Mouse (Mus musculus) left cerebral cortex, postnatal 4 days (tissue): Measurements from ENCODE around the gene Dscaml1. TPM values are rescaled to one million over a fixed set of nuclear protein-coding genes. Genes with fewer than 3 reads are reported as not detected.

ENCODE experiments used
- DNase-seq: peaks from one replicate; pipeline ENCODE4 v3.0.0-alpha.2; 2022
- intact Hi-C: fragments of 180-260 bp; cut with DNase I; formaldehyde crosslinking; loops from one replicate; pipeline ENCODE4 v1.15.1; 2025
- total RNA-seq, 2 experiments: library from RNA; stranded (reverse); gene quantifications; 2 replicates each; pipeline ENCODE4 v1.2.3; 2021

The Dscaml1 gene
- total RNA-seq, 2 experiments from 2014 or later: 46.6 to 49.1 TPM

DNA sequence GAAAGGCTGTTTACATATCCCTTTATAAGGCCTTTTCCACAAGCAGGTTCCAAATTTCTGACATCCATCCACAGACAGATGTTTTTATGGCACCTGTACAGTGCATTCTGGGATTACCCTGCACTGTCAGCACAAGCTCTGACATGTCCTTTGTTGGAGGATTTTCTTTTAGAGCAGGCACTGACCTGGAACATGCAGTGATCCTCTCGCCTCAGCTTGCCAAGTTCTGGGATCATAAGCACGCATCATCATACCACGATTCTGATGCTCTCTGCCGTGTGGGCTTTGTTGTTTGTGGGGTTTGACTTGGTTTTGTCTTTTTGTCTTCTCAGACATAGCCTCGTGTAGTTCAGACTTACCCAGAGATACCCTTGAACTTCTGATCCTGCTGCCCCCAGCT is 236.0 kb downstream of the Dscaml1 start:
- no peak for DNase-seq
- intact Hi-C loops: no loop called here

DNA sequence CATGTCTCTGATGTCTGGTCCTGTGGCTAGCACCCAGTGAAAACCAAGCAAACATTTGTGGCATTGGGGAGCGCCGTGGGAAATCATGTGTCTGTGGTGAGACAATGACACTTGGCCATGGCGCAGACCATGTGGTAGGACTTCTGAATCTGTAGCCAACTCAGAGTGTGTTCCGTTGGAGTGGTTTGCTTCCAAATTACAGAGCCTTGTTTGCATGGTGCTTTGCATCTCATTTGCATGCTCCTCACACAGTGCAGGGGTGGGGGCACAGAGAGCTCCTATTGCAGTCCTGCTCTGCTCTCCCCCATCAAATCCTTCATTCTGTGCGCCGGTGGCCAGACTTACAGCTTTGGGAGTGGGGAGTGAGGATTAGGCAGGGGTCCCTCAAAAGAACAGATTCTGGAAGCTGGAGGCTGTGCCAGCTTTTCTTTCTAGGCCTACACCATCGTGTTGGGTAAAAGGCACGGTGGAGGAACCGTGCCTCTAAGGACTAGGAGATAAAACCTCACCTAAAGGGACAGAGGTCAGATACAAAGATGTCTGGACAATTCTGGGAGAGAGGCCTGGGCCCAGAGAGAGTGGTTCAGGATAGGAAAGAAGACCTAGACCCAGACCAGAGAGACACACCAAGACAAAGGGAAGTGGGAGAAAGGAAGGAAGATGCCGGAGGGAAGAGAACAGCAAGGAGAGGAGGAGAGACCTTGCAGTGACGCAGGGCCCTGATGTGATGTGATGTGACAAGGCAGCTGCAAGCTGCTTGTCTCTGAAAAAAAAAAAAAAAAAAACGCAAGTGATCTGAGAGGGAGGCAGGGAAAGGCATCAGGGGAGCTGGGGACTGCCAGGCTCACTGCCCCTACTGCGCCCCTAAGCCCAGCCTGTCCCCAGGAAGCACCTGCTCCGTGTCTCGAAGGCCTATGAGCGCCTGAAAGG is 237.2 kb downstream of the Dscaml1 start:
- intact Hi-C loops: no loop called here
- DNase-seq: peak; percentile 89

DNA sequence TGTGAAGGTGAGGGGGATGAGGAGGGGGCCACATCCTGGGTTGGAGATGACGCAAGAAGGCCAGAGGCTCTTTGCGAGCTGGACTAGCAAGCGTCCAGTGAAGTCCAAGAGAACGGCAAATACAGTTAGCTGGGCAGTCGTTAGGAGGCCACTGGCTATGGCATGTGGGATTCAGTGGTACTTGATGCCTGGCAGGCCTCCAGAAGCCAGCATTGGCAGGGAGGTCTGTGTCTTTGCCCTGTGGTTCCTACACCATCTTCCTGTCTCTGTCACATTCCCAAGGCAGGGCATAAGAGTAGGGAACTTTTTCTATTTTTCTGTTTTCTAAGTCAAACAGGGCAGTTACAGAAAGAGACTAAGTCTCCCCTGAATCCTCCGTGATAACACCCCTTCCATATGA is 237.9 kb downstream of the Dscaml1 start:
- DNase-seq: peak; percentile 82
- intact Hi-C loops: no loop called here

DNA sequence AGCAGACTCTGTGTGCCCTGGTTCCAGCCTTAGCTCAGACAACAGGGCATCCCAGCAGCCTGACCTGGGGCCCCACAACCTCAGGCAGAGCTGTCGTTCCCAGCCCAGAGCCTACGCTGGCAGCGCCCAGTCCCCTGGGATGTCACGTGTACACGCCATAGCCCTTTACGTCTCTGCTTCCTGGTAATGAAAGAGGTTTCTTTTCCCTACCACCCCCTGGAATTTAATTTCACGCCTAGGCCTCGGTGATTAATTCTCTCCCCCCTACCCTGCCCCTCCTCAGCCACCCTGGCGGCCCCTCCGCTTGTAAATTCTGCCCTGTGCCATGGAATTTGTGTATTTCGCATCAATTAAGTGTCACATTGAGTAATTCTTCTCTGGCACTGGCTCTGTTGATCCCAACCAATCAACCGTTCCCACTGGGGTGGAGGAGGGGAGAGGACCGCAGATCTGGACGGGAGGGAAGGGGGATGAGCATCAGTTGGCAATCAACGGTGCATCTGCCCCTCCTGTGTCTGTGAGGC is 238.5 kb downstream of the Dscaml1 start:
- peak; percentile 89 for DNase-seq
- intact Hi-C loops: no loop called here

DNA sequence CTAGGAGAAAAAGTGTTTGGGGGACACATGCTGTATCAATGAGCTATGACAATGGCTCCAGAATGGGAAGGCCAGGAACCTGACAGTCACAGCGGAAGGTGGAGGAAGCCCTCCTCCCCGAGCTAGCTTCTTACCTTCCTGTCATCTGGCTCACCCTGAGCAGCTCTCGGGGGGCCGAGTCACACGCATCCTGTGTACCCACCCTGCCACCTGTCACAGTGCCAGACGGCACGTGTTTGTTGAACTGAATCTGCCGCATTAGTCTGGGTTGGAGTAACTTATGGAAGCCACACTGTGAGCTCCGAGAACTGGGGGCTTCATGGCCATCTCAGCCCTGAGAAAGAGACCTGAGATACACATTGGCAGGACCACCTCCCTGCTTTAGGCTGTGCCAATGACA is 249.5 kb downstream of the Dscaml1 start:
- DNase-seq: peak; percentile 49
- intact Hi-C loops: no loop called here

DNA sequence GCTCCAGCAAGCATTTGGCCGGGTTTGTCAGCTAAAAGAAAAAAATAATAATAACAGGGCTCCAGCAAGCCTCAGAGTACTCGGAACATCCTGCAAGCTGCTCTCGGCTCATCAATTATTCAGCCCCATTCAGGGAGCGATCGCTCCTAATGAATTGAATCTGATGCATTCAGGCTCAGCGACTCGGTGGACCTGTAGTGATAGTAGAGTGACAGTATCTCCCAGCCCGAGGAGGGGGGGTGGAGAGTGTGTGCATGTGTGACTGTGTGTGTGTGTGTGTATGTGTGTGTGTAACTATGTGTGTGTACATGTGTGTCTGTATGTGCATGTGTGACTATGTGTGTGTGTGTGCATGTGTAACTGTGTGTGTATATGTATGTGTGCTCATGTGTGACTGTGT is 250.2 kb downstream of the Dscaml1 start:
- DNase-seq: no peak
- intact Hi-C loops: no loop called here

DNA sequence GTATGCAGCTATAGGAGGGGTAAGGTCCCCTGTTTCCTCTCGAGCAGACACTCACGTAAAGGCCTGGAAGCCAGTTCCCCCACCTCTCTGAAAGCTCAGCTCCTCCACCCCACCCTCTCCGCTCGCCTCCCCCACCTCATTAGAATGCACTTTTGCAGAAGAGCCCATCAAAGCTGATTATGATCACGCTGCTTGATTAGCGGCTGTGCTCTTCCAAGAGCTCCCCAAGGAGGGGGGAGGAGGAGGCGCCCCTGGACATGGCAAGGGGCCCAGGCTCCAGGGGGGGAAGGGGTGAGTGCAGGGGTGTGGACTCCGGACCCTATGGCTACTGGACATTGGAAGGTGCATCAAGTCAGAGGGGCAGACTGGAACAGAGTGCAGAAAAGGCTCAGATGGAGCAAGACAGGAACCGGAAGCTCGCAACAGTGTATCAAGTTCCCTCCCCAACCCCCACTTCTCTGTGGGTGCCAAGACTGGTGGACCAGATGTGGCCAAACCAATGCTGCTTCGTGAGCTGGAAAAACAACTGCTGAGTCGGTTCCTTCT is 250.9 kb downstream of the Dscaml1 start:
- intact Hi-C loops: no loop called here
- peak; percentile 75 for DNase-seq

DNA sequence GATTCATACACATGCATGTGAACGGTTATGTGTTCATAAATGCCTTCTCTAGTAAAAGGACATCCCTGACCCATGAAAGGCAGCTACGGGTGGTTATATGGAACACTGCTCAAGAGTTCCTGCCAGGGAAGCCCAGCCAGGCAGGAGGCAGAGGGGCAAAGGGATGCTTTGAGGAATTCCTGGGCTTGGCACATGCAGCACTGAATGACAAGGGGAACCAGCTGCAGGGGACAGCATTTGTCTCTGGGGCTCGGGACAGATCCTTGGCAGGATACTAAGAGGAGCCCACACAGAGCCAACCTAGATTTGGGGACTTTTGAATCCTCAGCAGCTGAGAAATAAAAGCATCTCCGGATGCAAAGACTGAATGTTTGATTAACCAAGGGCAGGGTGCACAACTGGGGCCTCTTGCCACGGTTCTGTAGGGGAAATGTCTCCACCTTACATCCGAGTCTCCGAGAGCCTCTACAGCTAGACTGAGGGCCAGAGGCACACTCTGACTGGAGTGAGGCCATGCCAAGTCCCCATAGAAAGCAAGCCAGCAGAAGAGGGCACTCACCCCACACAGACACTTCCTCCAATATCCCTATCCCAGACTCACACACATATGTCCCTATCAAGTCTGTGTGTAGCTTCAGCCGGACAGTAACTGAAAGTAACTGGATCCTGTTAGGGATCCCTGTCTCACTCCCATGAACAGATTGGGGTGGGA is 251.7 kb downstream of the Dscaml1 start:
- intact Hi-C loops: no loop called here
- peak; percentile 79 for DNase-seq

DNA sequence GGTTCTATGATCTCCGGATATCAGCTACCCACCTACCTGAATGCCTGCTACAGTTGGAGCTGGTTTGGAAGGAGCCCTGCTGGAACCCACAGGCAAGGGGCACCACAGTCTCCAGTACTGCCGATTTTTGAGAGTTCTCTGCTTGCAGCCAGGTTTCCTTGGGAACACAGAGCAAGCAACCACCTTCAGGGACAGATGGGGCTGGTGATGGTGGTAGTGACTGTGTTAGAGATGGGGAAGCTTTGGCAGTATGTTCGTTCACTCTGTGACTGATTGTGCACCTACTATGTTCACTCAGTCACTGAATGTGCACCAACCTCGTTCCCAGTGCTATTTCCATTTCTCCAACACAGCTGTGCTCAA is 252.2 kb downstream of the Dscaml1 start:
- no peak for DNase-seq

DNA sequence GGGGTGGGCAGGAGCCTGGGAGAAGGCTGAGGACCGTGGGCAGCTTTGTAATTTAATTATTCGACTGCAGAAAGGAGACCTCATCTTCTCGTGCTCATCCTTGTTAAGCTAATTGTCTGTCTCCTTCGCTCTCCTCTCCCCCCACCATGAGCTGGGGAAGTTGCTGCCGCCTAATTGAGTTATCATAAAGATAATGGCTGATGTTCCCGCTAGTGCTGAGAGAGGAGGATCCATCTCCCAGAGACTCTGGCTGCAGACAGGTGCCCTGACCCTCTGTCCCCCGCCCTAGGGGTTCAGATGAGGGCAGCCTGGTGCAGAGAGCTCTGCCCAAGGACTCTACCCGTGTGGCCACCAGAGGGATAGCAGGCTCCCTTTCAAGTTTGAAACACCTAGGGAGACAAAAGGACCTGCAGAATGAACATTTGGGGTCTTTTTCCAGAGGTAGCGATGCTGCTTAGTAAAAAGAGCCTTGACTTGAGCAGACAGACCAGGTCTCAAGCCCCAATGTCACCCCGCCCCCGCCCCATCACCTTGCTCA is 256.1 kb downstream of the Dscaml1 start:
- DNase-seq: no peak
- intact Hi-C loops: no loop called here

More for the DNA sequence above, 252.2 kb downstream of the Dscaml1 start:
- intact Hi-C loops: no loop called here

DNA sequence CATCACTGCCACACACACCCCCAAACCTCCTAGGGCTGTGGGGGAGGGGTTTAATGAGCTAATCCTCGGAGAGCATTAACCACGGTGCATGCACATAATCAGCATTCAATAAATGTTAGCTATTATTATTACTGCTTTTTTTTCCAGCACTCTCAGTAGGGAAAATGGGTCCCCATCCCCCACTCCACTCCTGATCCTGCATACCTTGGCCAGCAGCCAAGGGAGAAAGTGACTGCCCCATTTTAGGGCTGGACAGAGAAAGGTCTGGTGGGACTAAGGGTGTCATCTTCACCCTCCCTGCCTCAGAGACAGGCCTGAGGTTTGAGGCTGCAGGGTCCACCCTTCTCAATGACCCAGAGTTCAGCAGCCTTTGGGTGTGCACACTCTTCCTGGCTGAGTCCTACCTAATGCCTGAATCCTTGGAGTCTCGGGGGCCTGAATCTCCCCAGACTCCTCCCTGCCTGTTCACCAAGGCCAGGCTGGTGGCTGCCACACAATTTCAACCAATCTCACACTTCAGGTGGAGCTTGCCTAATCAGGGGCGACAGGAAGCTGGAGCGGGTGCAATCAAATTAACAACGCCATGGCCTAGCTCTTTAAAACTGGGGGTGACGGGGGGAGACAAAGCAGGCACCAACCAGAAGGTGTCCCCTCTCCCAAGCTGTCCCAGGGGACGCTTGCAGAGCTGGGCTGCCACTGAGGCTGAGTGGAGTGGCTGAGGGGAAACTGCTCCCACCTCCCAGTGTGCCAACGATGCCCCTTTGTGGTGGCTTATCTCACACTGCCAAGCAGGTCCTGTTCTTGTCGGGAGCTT is 267.2 kb downstream of the Dscaml1 start:
- intact Hi-C loops: loop anchor here (10.0 kb wide), 1 partner anchor 259 kb away; no protein-coding TSS in a partner anchor

DNA sequence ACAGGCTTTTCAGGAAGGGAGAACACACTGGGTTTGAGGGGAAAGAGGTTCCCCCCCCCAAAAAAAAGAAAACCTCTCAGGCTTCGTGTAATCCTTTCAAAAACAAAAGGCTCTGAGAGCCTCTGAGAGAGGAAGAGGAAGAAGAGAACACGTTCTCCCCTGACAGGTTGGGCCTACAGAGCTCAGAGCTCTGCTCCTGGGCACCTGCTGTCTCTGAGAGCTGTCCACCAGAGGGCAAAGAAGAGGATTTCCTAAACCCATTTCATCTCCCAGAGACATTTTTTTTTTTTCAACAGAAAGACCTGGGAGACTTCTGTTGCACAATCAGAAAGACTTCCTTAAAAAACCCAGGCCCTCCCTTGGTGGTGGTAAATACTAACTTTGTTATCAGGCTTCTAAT is 267.8 kb downstream of the Dscaml1 start:
- no peak for DNase-seq
- intact Hi-C loops: loop anchor here (10.0 kb wide), 1 partner anchor 259 kb away; no protein-coding TSS in a partner anchor

More for the DNA sequence above, 267.2 kb downstream of the Dscaml1 start:
- DNase-seq: peak; percentile 76

DNA sequence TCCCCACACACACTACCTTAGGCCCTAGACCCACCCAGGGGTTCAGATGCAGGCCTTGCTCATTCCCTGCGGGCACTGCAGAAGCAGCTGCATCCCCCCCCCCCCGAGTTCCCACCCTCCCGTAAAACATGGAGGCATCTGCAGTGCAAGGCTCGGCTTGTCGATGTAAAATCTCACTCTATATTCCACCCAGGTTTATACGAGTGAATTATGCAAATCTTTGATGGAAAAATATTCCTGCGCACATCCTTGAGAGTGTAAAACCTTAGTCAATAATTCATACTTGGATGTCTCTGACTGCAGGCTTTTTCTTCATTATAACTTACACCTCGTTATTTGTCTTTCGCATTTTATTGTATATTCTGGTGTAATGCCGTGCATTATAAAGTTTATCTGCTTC is 272.7 kb downstream of the Dscaml1 start:
- no peak for DNase-seq
- intact Hi-C loops: loop anchor here (10.0 kb wide), 1 partner anchor 264 kb away; no protein-coding TSS in a partner anchor

DNA sequence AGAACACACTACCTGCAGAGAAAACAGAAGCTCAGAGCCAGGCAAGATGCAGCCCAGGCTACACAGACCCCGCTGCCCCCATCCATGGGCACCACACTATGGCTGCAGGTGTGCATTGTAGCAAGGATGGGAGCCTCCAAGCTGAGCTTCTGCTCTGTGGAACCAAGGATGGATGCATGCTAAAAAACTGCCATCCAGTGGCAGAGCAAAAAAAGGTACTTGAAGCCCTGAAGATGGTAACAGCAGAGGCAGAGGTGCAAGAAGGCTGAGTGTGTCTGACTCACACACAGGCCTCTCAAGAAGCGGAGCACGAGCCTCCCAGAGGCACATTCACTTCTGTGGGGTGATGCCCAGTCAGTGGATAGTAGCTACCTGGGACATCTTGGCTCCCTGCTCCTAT is 276.8 kb downstream of the Dscaml1 start:
- intact Hi-C loops: no loop called here
- no peak for DNase-seq

DNA sequence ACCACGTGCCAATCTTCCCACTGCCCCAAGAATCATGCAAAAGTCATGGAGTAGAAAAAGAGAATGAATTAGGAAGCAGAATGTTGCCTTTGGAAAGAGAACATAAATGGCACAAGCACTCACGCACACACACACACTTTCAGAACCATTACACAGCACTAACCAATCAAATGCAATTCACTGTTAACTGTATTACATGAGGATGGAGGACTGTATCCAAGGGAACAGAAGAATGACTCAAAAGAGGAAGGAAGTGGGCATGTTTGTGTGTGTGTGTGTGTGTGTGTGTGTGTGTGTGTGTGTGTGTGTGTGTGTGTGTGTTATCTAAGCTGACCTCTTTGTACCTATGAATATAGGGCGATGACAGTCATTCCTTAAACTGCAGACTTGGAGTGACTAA is 278.0 kb downstream of the Dscaml1 start:
- intact Hi-C loops: no loop called here
- DNase-seq: no peak

DNA sequence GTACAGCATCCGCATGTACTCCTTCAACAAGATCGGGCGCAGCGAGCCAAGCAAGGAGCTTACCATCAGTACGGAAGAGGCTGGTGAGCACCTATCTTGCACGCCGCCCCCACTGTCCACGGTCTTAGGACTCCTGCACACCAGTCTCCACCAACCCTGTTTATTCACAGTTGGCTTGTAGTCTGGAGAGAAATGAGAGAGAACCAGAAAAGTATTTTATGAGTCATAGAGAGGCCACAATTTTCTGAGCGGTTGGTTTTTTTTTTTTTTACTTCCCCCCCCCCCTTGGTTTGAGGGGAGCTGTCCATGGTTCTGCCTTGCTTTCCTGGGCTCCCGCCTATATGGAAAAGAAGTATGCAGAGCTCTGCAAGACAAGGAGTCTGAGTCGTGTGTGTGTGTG is 283.9 kb downstream of the Dscaml1 start:
- intact Hi-C loops: no loop called here
- no peak for DNase-seq

DNA sequence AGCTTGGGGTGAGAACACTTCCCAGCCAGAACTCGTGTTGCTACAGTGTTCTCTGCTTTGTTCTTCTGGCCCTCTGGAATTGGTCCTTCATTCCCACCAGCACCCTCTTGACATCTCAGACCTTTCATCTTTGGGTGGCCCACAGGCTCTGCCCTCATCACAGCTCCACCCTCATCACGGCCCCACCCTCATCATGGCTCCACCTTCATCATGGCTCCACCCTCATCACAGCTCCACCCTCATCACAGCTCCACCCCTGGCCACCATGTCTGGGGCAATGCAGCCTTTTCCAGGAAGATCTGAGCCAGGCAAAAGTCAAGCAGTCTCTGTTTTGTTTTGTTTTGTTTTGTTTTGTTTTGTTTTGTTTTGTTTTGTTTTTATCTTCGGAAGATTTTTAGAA is 289.0 kb downstream of the Dscaml1 start:
- DNase-seq: no peak
- intact Hi-C loops: no loop called here

DNA sequence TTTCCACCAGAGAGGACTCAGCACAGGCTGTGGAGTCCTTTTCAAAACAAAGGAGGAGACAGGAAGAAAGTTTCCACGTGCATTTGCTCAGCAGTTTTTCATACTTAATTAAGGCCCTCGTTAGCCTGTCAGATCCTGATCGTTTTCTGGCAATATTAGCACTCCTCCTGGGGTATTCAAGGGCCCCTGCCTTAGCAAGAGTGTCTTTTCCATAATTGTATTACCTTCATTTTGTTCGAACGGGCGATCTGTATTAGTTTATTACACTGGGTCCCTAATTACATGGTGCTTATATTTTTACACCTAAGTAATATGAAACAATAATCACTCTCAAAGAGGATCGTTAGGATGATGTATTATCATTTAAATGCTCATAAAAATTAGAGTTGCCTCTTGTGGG is 293.6 kb downstream of the Dscaml1 start:
- DNase-seq: no peak
- intact Hi-C loops: no loop called here

DNA sequence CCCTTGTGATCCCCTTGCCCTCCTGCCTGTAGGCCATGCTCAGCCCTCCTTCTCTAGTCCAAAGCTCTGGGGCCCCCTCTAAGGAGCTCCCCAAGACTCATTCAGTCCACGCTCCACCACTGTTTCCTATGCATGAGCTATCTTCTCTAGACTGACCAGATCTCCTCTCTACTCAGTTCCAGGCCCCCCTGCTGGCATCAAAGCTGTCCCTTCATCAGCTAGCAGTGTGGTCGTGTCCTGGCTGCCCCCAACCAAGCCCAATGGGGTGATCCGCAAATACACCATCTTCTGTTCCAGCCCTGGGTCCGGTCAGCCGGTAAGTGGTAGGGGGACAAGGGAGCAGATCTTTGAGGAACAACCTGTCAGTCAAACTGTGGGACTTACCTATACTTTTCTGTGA is 305.4 kb downstream of the Dscaml1 start:
- intact Hi-C loops: no loop called here
- no peak for DNase-seq

DNA sequence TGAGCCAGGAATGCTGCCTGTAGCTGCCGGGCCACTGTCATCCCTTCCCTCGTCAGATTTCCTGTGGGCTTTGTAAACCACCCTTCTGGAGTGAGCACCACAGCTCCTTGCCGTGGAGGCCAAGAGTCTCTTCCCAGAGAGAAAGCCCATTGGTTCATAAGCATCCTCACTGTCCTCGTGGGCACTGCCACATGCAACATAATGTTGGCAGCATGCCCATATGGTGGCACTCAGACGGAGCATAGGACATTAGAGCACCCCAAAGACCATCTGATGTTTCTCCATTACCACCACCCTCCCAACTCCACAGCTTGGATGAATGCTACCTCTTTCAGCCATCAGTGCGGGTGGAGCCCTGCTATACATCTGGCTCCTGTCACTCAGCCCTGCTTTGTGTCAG is 306.8 kb downstream of the Dscaml1 start:
- intact Hi-C loops: no loop called here
- peak; percentile 45 for DNase-seq
